Mouse (Mus musculus) intestine, postnatal 0 days (tissue): ENCODE results near the gene Ppp4r2. TPM values are rescaled to one million over a fixed set of nuclear protein-coding genes. Genes with fewer than 3 reads are reported as not detected.
A peak's percentile ranks its signal among the peaks of the same experiment; 100 is the strongest.

ENCODE experiments used
- ATAC-seq: fragments of 200-750 bp; cut with Nextera tagmentation; 2 replicates; pipeline ENCODE4 v1.8.0; 2017; ENCODE audit warnings: mild to moderate bottlenecking, moderate TSS enrichment, moderate library complexity
- H3K27ac ChIP-seq: fragments of 300-500 bp; sonication (generic); 2 replicates; pipeline ENCODE4 v1.5.1; 2014; ENCODE audit warnings: mild to moderate bottlenecking, low read depth, low read length, moderate library complexity
- H3K27me3 ChIP-seq: fragments of 300-500 bp; sonication (generic); replicated peaks from 2 replicates; pipeline ENCODE4 v1.6.1; 2014; ENCODE audit warnings: low read length, mixed read lengths; ENCODE audit not compliant: control insufficient read depth, insufficient read depth
- H3K36me3 ChIP-seq: fragments of 300-500 bp; sonication (generic); 2 replicates; pipeline ENCODE4 v1.6.1; 2014; ENCODE audit warnings: mild to moderate bottlenecking, moderate library complexity; ENCODE audit not compliant: control insufficient read depth, insufficient read depth
- H3K4me1 ChIP-seq: fragments of 300-500 bp; sonication (generic); replicated peaks from 2 replicates; pipeline ENCODE4 v1.6.1; 2014; ENCODE audit warnings: antibody characterized with exemption, low read length, mixed read lengths; ENCODE audit not compliant: control insufficient read depth, insufficient read depth
- H3K4me2 ChIP-seq: fragments of 300-500 bp; sonication (generic); replicated peaks from 2 replicates; pipeline ENCODE4 v1.6.1; 2014; ENCODE audit warnings: low read depth, mild to moderate bottlenecking, moderate library complexity
- H3K4me3 ChIP-seq: fragments of 300-500 bp; sonication (generic); 2 replicates; pipeline ENCODE4 v1.5.1; 2014; ENCODE audit warnings: low read depth, low read length
- H3K9ac ChIP-seq: fragments of 300-500 bp; sonication (generic); 2 replicates; pipeline ENCODE4 v1.6.1; 2014; ENCODE audit warnings: mild to moderate bottlenecking, low read depth, low read length
- H3K9me3 ChIP-seq: fragments of 300-500 bp; sonication (generic); 2 replicates; pipeline ENCODE4 v1.6.1; 2016; ENCODE audit warnings: mixed run types; ENCODE audit not compliant: control insufficient read depth
- CTCF ChIP-seq: sonication (generic); IDR thresholded peaks from 2 replicates; pipeline ENCODE4 v1.5.1; 2016; ENCODE audit warnings: low read depth, mild to moderate bottlenecking, control low read depth, antibody characterized with exemption, moderate library complexity
- WGBS: fragments of 180-500 bp; shearing (Covaris S2); extraction: QIAGEN DNeasy Blood & Tissue Kit; methylation state at CpG from one replicate; pipeline ENCODE4 v1.1.7; 2014; 5-methylcytosine and 5-hydroxymethylcytosine counted together
- polyA plus RNA-seq: library from polyadenylated mRNA; unstranded; fragments of >200 nt; fragmentation: Nextera tagmentation; extraction: Ambion mirVana; gene quantifications from 2 replicates; pipeline ENCODE4 v1.2.1, GENCODE M21; 2015

Gene Ppp4r2
- polyA plus RNA-seq, 1 experiment from 2014 or later = 8.6 TPM

DNA sequence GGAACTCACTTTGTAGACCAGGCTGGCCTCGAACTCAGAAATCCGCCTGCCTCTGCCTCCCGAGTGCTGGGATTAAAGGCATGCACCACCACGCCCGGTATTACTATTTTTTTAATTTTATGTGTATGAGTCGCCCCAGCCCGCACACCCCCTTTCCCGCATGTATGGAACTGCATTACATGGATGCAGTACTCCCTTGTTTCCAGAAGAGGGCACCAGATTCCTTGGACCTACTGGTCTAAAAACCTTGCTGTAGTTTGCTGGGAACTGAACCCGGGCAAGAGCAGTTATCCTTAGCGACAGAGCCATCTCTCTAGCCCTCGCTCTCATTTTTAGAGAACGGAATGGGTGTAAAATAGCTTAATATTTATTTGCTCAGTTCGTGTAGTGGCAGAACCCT, 49.8 kb downstream of the Ppp4r2 start:
- Histone ChIP-seq H3K9me3 (no peaks in the 10 kb centered on the region), H3K4me2 (no peak overlapping the region), H3K4me1 (no peaks in the 10 kb centered on the region), H3K27ac (no peak overlapping the region), H3K27me3 (no peaks in the 10 kb centered on the region), H3K4me3 (no peak overlapping the region), H3K9ac (no peak overlapping the region), H3K36me3 (no peaks in the 10 kb centered on the region)
- WGBS = 61% methylated on average over 12 of the region's 13 CpGs
- TF ChIP-seq CTCF = peak; percentile 77
- ATAC-seq = no peak

GRCm38 (mm10) chr6:100884594-100885225, 51.3 kb downstream of the Ppp4r2 start:
- Histone ChIP-seq H3K9ac (no peak overlapping the region), H3K36me3 (no peaks in the 10 kb centered on the region), H3K4me3 (no peak overlapping the region), H3K27me3 (no peaks in the 10 kb centered on the region), H3K9me3 (no peaks in the 10 kb centered on the region), H3K27ac (no peak overlapping the region), H3K4me1 (no peaks in the 10 kb centered on the region), H3K4me2 (no peak overlapping the region)
- no peak for TF ChIP-seq CTCF
- WGBS = 86% methylated on average over 12 of the region's 12 CpGs
- no peak for ATAC-seq

- ATAC-seq = no peak
- Histone ChIP-seq H3K27me3 (no peaks in the 10 kb centered on the region), H3K9ac (no peak overlapping the region), H3K4me2 (no peak overlapping the region), H3K36me3 (no peaks in the 10 kb centered on the region), H3K27ac (no peak overlapping the region), H3K9me3 (no peaks in the 10 kb centered on the region), H3K4me1 (no peaks in the 10 kb centered on the region), H3K4me3 (no peak overlapping the region)
- 68% methylated on average over 7 of the region's 7 CpGs for WGBS
- peak; percentile 43 for TF ChIP-seq CTCF
Measured at GRCm38 (mm10) chr6:100885376-100885775, 52.0 kb downstream of the Ppp4r2 start.

DNA sequence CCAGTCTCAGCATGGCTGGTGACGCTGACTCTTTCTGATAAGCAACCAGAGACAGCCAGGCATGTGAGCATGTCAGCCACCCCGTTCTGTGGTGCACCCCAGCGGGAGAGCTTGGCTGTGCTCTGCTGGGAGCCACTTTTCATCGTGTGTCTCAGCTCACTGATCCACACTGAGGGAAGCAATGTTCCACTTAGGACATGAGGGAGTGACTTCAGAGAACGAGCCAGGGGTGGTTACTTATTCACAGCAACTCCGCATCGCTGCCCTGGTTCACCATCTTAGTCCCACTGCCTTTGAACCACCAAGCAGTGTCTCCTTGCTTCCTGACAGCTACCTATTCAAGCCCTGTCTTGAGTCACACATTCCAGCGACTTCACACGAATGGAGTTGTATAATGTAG, 53.6 kb downstream of the Ppp4r2 start:
- 87% methylated on average over 9 of the region's 9 CpGs for WGBS
- no peak for ATAC-seq
- no peak overlapping the region for H3K4me3 ChIP-seq
- no peaks in the 10 kb centered on the region for H3K27me3 ChIP-seq
- H3K9me3 ChIP-seq = no peaks in the 10 kb centered on the region
- H3K9ac ChIP-seq = no peak overlapping the region
- TF ChIP-seq CTCF = no peak
- H3K27ac ChIP-seq = no peak overlapping the region
- no peak overlapping the region for H3K4me2 ChIP-seq
- no peaks in the 10 kb centered on the region for H3K36me3 ChIP-seq
- H3K4me1 ChIP-seq = no peaks in the 10 kb centered on the region

DNA sequence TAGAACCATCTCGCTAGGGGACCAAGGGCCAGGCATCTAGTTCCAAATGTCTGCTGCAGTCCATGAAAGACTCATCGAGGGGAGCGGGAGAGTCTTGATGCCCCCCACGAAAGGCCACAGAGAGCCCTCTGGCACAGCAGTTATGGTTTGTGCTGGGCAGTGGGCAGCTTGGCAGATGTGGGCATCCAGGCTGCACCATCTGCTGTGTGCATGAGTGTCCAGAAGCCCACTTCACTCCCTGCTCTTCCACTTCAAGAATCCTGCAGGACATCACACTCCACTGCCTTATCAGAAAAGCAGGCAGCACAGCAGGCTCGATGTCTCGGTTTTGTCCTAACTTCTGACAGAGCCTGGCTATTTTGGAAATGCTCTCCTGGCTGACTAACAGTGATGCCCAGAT, 55.9 kb downstream of the Ppp4r2 start:
- Histone ChIP-seq H3K36me3 (no peaks in the 10 kb centered on the region), H3K9ac (no peak overlapping the region), H3K4me1 (no peaks in the 10 kb centered on the region), H3K9me3 (no peaks in the 10 kb centered on the region), H3K4me3 (no peak overlapping the region), H3K4me2 (no peak overlapping the region), H3K27me3 (no peaks in the 10 kb centered on the region), H3K27ac (no peak overlapping the region)
- TF ChIP-seq CTCF = no peak
- 85% methylated on average over 6 of the region's 6 CpGs for WGBS
- ATAC-seq = no peak

GRCm38 (mm10) chr6:100892489-100892888, 59.1 kb downstream of the Ppp4r2 start:
- no peak for ATAC-seq
- Histone ChIP-seq H3K4me2 (no peak overlapping the region), H3K4me3 (no peak overlapping the region), H3K36me3 (no peaks in the 10 kb centered on the region), H3K27me3 (no peaks in the 10 kb centered on the region), H3K9ac (no peak overlapping the region), H3K27ac (no peak overlapping the region), H3K9me3 (no peaks in the 10 kb centered on the region), H3K4me1 (no peaks in the 10 kb centered on the region)
- no peak for TF ChIP-seq CTCF
- 80% methylated on average over 4 of the region's 4 CpGs for WGBS

DNA sequence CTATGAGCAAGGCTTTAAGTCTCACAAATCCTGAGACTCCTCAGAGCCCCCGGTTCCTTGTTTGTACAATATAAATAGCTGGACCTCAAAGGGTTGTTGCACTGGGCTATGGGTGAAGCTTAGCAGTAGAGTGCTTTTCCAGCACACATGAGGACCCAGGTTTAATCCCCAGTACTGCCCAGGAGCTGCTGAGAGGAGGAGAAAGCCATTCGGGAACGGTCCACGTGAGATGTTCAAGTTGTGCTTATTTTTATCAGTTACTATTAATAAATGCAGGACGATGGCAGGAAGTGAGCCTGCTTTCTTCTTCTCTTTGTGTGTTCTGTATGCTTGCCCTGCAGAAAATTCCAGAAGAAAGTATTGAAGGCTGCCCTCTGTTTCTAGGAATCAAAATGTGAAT, 59.7 kb downstream of the Ppp4r2 start:
- H3K4me3 ChIP-seq = no peak overlapping the region
- TF ChIP-seq CTCF = no peak
- H3K27me3 ChIP-seq = no peaks in the 10 kb centered on the region
- H3K4me1 ChIP-seq = no peaks in the 10 kb centered on the region
- no peak overlapping the region for H3K27ac ChIP-seq
- no peak overlapping the region for H3K4me2 ChIP-seq
- 61% methylated on average over 5 of the region's 5 CpGs for WGBS
- no peaks in the 10 kb centered on the region for H3K36me3 ChIP-seq
- no peaks in the 10 kb centered on the region for H3K9me3 ChIP-seq
- no peak for ATAC-seq
- no peak overlapping the region for H3K9ac ChIP-seq
